Mouse (Mus musculus) inflammation-experienced regulatory T-cells, adult 6 months (primary cell): ENCODE data around the gene Rbm5. TPM values are rescaled to one million over a fixed set of nuclear protein-coding genes. Genes with fewer than 3 reads are reported as not detected.

Experiments used
- ATAC-seq: one replicate; pipeline ENCODE4 v1.8.0; 2017
- polyA plus RNA-seq, 3 experiments: library from polyadenylated mRNA; unstranded; fragments of 100-300 nt; shearing (Covaris generic); gene quantifications; one replicate each; pipeline ENCODE4 v1.2.1; 2017

Gene Rbm5
- polyA plus RNA-seq, 3 experiments from 2014 or later = 305 to 399 (median 332) TPM

DNA sequence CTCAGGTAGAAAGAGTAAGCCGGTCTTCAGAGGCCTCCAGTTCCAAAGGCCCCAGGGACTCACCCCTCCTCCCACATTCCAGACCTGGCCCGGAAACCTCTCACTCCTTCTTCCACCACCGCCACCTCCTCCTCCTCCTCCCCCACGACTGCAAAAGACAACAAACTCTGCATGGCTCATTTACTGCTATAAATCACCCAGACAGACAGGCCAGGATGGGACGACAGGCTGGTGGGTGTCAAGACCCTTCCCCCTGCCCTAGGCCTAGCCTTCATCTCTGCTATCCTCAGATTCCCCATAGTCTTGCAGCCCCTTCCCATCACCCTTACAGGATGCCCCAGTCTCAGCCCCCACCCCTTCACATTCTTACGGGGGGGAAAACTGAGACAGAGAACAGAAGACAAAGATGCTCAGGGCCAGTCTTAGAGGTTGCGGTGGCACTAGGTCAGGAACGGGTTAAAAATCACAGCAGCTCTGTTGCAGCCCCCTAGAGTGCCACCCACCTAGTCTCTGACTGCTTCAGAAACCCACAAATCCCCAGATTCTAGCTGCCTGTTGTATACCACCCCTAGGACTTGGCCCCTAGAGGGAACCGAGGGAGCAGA, 71.3 kb downstream of the Rbm5 start:
- ATAC-seq = no peak

DNA sequence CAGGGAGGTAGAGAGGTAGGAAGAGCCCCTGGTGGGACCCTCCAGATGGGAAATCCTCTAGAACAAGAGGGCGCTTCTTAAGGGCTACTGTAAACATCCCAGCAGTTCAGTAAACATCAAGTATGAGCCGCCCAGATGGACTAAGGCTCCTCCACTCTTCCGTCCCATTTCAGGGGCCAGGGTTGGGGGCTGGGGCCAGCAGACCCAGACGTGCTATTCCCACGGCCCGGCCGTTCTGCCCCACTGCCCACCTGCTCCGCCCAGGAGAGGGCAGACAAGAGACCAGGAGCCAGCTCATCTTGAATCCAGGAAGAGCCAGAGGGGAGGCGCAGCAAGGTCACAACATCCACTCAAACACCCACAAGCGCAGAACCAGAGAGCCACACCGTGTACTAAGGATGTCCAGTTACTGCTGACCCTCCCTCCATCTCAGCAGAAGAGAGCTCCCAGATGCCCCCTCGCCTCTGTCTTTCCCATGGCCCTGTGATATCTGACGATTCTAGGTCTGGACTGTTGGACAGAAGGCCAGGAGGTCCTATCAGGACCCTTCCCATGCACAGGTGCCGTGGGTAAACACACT, 72.1 kb downstream of the Rbm5 start:
- ATAC-seq = no peak

DNA sequence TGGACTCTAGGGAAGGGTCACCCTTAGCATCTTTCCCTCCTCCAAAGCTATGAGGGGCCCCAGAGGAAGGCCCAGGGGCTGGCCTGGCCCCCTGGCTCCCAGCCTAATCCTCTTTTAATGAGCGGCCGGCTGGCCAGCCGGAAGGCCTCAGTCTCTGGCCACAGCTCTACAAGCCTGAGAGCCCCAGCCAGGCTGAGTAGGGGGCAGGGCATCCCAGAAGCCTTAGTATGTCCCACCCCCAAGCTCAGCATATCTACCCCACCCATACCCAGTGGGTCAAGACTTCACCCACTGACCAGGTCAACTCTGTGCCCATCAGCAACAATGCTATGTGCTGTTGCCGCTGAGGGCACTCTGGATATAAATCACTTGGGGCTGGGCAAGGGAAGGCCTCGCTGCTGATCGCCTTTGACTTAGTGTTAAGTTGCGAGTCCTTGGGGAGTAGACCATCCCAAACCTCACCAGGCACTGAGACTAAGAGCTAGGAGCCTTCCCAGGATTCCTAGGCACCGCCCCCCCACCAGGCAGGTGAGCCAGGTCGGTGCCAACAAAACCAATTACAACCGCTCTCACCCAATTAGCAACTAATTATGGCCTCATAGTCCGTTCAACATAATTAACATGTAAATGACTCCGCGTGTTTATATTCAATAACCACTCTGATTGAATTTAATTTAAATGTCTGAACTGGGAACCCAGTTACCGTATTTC, 72.8 kb downstream of the Rbm5 start:
- ATAC-seq = no peak

DNA sequence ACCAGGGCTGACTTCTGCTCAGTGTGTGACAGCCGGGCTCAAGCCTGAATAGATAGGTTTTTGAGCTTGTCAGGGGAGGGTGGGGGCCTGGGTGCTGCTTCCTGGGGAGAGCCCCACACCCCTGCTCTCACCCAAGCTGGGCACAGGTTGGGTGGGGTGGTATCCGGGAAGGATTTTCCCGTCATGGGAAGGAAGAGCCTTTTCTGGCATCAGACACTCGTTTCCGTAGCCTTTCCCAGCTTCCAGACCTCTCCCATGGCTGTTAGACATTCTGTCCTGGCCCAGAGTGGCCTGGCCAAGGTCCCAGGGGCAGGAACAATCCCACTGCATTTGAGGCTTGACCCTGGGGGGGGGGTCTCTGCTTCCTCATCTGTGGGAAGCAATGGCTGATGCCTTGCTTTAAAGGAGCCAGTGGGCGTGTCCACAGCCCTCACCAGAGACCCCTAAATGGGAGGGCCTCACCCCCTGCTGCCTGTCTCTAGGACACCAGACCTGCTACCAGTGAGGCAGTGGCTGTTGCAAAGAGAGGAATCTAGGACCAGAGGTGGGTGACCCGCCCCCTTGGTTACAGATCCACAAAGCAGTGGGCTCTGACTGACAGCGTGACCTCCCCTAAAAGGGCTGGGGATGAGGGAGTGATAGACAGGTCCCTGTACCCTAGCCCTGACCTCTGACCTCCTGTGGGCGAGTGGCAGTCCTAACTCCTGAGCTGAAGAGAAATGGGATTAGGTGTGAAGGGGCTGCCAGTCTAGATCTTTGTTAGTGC, 73.8 kb downstream of the Rbm5 start:
- no peak for ATAC-seq

DNA sequence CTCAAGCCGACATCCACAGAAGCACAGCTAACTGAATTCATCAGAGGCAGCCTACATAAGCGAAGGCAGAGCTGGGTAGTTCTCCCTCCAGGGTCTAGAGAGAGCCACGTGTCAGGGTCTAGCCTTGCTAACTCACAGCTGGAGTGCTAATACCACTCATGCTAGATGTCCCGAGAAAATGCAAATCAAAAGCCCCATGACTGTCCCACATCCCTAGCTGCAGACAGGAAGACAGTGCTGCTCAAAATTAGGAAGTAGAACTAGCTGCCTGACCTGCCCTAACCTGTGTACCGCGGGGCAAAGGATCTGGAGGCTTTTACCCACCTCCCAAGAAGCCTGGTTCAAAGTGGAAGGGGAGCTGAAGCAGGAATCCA, 74.7 kb downstream of the Rbm5 start:
- no peak for ATAC-seq

DNA sequence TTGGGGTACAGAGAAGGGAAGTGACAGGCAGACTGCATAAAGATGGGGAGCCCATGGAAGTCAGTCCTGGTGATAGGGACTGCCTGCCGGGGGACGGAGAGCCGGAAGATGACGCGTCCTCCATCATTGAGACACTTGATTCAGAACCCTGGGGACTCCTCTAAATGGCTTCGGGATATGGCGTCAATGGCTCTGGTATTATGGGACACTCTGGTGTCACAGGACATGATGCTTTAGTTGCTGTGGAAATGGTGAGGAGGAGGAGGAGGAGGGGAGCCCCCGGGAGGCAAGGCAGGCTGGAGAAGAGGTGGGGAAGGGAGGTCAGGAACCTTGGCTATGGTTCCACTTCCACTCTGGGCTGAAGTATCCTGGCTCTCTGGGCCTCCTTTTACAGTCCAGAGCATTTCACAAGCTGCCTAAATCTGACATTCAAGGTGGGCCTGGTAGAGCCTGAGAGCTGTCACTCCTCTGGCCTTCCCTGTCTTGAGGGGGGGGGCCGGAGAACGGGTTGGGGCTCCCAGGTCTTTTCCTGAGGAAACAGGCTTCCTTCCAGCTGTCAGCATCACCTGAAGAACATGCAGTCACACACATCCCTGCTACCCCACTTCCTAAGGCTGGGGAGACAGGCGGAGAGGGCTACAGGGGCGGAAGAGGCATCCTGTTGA, 75.2 kb downstream of the Rbm5 start:
- ATAC-seq = no peak

DNA sequence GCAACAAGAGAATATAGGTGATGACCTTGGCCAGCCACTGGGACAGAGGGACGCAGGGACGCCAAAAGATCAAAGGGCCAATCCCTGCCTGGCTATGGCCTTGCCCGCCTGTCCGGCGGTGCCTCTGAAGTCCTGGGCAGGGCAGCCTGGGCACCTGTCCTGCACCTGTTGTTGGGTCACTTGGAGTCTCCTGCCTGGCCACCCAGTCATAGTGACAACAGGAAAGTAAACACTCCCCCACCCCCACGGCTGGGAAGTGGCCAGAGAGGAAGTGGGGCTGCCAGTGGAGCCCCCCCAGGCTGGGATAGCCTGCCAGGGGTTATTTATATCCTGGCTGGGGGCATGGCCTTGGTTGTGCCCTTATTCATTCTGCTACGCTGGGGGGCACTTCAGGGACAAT, 76.2 kb downstream of the Rbm5 start:
- no peak for ATAC-seq

DNA sequence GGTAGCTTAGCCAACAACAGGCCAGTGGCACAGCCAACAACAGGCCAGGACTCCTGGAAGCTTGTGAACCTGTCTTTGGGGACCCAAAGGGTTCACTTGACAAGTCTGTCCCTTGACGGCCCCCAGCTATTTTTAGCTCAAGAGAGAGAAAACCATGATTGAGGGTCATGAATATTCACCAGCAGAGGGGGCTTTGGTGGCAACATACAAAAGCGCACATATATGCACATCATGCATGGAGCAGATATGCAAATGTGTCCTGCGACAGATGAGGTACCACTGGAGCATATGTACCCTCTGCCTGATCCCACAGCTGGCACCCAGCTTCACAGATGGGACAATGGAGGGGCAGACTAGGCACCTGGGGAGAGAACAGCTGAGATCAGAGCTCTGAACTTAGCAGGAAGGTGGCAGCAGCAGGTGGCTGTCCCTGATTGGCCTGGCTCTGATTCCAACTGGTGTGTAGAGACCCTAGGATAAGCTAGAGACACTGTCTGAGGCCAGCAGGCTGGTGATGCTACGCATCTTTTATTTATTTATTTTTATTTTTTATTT, 77.3 kb downstream of the Rbm5 start:
- ATAC-seq = no peak

DNA sequence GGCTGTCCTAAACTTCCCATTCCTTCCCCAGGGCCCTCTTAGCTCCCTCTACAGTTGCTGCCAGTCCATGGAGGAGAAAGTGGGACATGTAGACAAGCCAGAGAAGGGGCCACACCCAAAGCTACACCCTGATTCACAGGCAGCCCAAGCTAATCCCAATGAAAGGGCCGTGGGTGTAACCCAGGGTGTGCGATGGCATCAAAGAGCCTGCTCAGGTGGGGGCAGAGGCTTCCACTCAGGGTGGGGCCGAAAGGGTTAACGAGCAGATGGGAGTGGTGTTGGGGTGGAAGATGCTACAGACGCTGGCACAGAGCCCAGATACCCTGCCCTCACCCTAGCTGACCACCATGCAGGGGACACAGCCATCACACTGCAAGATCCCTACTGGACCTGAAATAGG, 78.0 kb downstream of the Rbm5 start:
- ATAC-seq = no peak

DNA sequence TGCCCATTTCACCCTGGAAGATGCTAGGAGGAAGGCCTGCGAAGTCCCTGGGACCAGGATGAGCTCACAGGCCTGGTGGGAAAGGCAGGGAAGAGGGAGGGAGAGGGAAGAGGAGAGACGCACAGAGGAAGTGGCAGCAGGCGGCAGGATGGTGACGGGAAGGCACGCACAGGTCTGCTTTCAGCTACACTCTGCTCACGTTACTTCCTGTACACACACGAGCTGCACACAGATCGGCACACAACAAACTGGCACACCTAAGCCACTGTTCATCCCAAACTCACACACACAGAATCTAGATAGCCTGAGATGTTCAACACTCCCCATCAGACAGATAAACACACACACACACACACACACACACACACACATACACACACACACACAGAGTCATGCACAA, 80.4 kb downstream of the Rbm5 start:
- no peak for ATAC-seq

Other genes starting within 250 kb of the Rbm5 start
- gene Tmem115, start 237.1 kb downstream of the Rbm5 start, polyA plus RNA-seq = 10 to 100 TPM; 17.5 to 28.0 (median 19.6) TPM
- 10 to 100 TPM; 66.5 to 78.0 (median 67.2) TPM for gene Cyb561d2, start 228.8 kb downstream of the Rbm5 start, polyA plus RNA-seq
- gene Nprl2, start 228.8 kb downstream of the Rbm5 start, polyA plus RNA-seq = 10 to 100 TPM; 48.4 to 55.1 (median 54.4) TPM
- 1 to 10 TPM; 1.8 to 2.9 (median 2.1) TPM for gene Zmynd10, start 223.7 kb downstream of the Rbm5 start, polyA plus RNA-seq
- 10 to 100 TPM; 77.8 to 84.6 (median 82.3) TPM for gene Rassf1, start 219.4 kb downstream of the Rbm5 start, polyA plus RNA-seq
- gene Tusc2, start 207.7 kb downstream of the Rbm5 start, polyA plus RNA-seq = 1 to 10 TPM; 5.3 to 8.5 (median 7.7) TPM
- 10 to 100 TPM in 2 of 3 experiments, 1 to 10 TPM in 1; 8.2 to 13.9 (median 10.3) TPM for gene Hyal2, start 203.1 kb downstream of the Rbm5 start, polyA plus RNA-seq
- 1 to 10 TPM; 2.9 to 7.0 (median 5.8) TPM for gene Hyal1, start 194.1 kb downstream of the Rbm5 start, polyA plus RNA-seq
- 10 to 100 TPM; 13.8 to 23.8 (median 19.2) TPM for gene Naa80, start 192.1 kb downstream of the Rbm5 start, polyA plus RNA-seq
- gene Hyal3, start 190.2 kb downstream of the Rbm5 start, polyA plus RNA-seq = 1 to 10 TPM in 1 of 3 experiments, under 1 TPM in 2; 0.59 to 1.7 (median 0.94) TPM
- gene Ifrd2, start 183.4 kb downstream of the Rbm5 start, polyA plus RNA-seq = 10 to 100 TPM; 13.7 to 32.0 (median 31.7) TPM
- not detected for gene Sema3b, start 161.8 kb downstream of the Rbm5 start, polyA plus RNA-seq
- 100 to 1,000 TPM; 136 to 264 (median 154) TPM for gene Gnai2, start 135.6 kb downstream of the Rbm5 start, polyA plus RNA-seq
- not detected for gene Slc38a3, start 101.5 kb downstream of the Rbm5 start, polyA plus RNA-seq
- 1 to 10 TPM in 1 of 3 experiments, under 1 TPM in 1, not detected in 1; 0.58 to 1.1 TPM for gene Gnat1, start 91.3 kb downstream of the Rbm5 start, polyA plus RNA-seq
- not detected for gene Sema3f, start 60.5 kb downstream of the Rbm5 start, polyA plus RNA-seq
- gene Rbm6, start 102.2 kb upstream of the Rbm5 start, polyA plus RNA-seq = 100 to 1,000 TPM in 2 of 3 experiments, 10 to 100 TPM in 1; 74.5 to 126 (median 101) TPM
- gene Mon1a, start 117.2 kb upstream of the Rbm5 start, polyA plus RNA-seq = 10 to 100 TPM; 10.2 to 11.9 (median 10.6) TPM
- under 1 TPM in 1 of 3 experiments, not detected in 2; 0.07 TPM for gene Mst1r, start 135.9 kb upstream of the Rbm5 start, polyA plus RNA-seq
- not detected for gene Actl11, start 157.5 kb upstream of the Rbm5 start, polyA plus RNA-seq
- not detected for gene Camkv, start 164.7 kb upstream of the Rbm5 start, polyA plus RNA-seq
- 10 to 100 TPM in 1 of 3 experiments, 1 to 10 TPM in 2; 2.7 to 11.6 (median 8.2) TPM for gene Traip, start 179.1 kb upstream of the Rbm5 start, polyA plus RNA-seq
- 100 to 1,000 TPM; 120 to 204 (median 167) TPM for gene Uba7, start 204.5 kb upstream of the Rbm5 start, polyA plus RNA-seq
- gene Gm20661, start 212.1 kb upstream of the Rbm5 start, polyA plus RNA-seq = not detected
- under 1 TPM; 0.35 to 0.89 (median 0.82) TPM for gene Inka1, start 214.9 kb upstream of the Rbm5 start, polyA plus RNA-seq
- under 1 TPM in 1 of 3 experiments, not detected in 2; 0.73 TPM for gene Cdhr4, start 221.5 kb upstream of the Rbm5 start, polyA plus RNA-seq
- not detected for gene Gm20662, start 225.4 kb upstream of the Rbm5 start, polyA plus RNA-seq
- gene Ip6k1, start 231.5 kb upstream of the Rbm5 start, polyA plus RNA-seq = 10 to 100 TPM; 20.8 to 95.9 (median 58.2) TPM